Mouse (Mus musculus) myocyte (in vitro differentiated cells): ENCODE data around the gene Pigp. TPM values are rescaled to one million over a fixed set of nuclear protein-coding genes. Genes with fewer than 3 reads are reported as not detected.

Experiments used
- H3K27me3 ChIP-seq: one replicate; pipeline ENCODE4 v1.6.1; 2011; ENCODE audit not compliant: control insufficient read depth, insufficient read depth, insufficient read length
- H3K36me3 ChIP-seq: one replicate; pipeline ENCODE4 v1.6.1; 2011; ENCODE audit not compliant: control insufficient read depth, insufficient read depth
- H3K4me2 ChIP-seq: one replicate; pipeline ENCODE4 v1.6.1; 2011; ENCODE audit warnings: low read depth, control low read depth
- H3K4me3 ChIP-seq: one replicate; pipeline ENCODE4 v1.5.1; 2011; ENCODE audit warnings: mild to moderate bottlenecking, control low read depth, moderate library complexity
- H3K79me2 ChIP-seq: one replicate; pipeline ENCODE4 v1.6.1; 2011; ENCODE audit not compliant: control insufficient read depth, insufficient read depth
- H3ac ChIP-seq: one replicate; pipeline ENCODE4 v1.6.1; 2011; ENCODE audit not compliant: control insufficient read depth, insufficient read length
- CEBPB ChIP-seq: IDR thresholded peaks from 2 replicates; pipeline ENCODE4 v1.6.1; 2011; ENCODE audit warnings: mild to moderate bottlenecking, moderate library complexity; ENCODE audit not compliant: poor library complexity, insufficient read depth, severe bottlenecking
- E2F4 ChIP-seq: IDR thresholded peaks from one replicate; pipeline ENCODE4 v1.6.1; 2011; ENCODE audit warnings: mild to moderate bottlenecking, control low read depth, moderate library complexity; ENCODE audit not compliant: insufficient read depth
- MAX ChIP-seq: IDR thresholded peaks from one replicate; pipeline ENCODE4 v1.6.1; 2011; ENCODE audit warnings: low read depth, mild to moderate bottlenecking, control low read depth
- MYOD1 ChIP-seq, 3 experiments: IDR thresholded peaks; one replicate each; pipeline ENCODE4 v1.6.1; 2011; ENCODE audit warnings: control low read depth in 2 of 3, low read depth in 2 of 3, mild to moderate bottlenecking in 2 of 3, moderate library complexity in 1 of 3; ENCODE audit not compliant: insufficient read length in 2 of 3, control insufficient read depth in 1 of 3
- MYOG ChIP-seq, 3 experiments: IDR thresholded peaks; one replicate each; pipeline ENCODE4 v1.6.1; 2011; ENCODE audit warnings: control low read depth in 2 of 3, low read depth in 2 of 3, mild to moderate bottlenecking in 2 of 3; ENCODE audit not compliant: insufficient read length in 2 of 3, control insufficient read depth in 1 of 3, insufficient read depth in 1 of 3
- POLR2A ChIP-seq: IDR thresholded peaks from one replicate; pipeline ENCODE4 v1.6.1; 2011; ENCODE audit warnings: low read depth, mild to moderate bottlenecking, control low read depth, moderate library complexity; ENCODE audit not compliant: insufficient read length
- POLR2AphosphoS2 ChIP-seq: IDR thresholded peaks from one replicate; pipeline ENCODE4 v1.6.1; 2011; ENCODE audit warnings: low read depth, control low read depth; ENCODE audit not compliant: insufficient read length
- REST ChIP-seq: IDR thresholded peaks from one replicate; pipeline ENCODE4 v1.6.1; 2011; ENCODE audit warnings: mild to moderate bottlenecking, control low read depth, moderate library complexity; ENCODE audit not compliant: insufficient read depth, insufficient read length
- SRF ChIP-seq: IDR thresholded peaks from one replicate; pipeline ENCODE4 v1.6.1; 2011; ENCODE audit warnings: low read depth; ENCODE audit not compliant: control insufficient read depth, insufficient read length
- TCF12 ChIP-seq: IDR thresholded peaks from one replicate; pipeline ENCODE4 v1.6.1; 2011; ENCODE audit warnings: mild to moderate bottlenecking, control low read depth; ENCODE audit not compliant: poor library complexity, insufficient read depth, severe bottlenecking
- TCF3 ChIP-seq: IDR thresholded peaks from one replicate; pipeline ENCODE4 v1.6.1; 2011; ENCODE audit warnings: low read depth, control low read depth; ENCODE audit not compliant: insufficient read length
- USF1 ChIP-seq: IDR thresholded peaks from one replicate; pipeline ENCODE4 v1.6.1; 2011; ENCODE audit warnings: low read depth, mild to moderate bottlenecking, control low read depth, moderate library complexity
- polyA plus RNA-seq: library from polyadenylated mRNA; unstranded; fragments of >200 nt; fragmentation: generic; extraction: Trizol; gene quantifications from one replicate; pipeline ENCODE4 v1.2.1, GENCODE M21; 2012; ENCODE audit warnings: missing spikeins

Pigp gene
- polyA plus RNA-seq, 1 experiment, result 63.2 TPM

GRCm38 (mm10) chr16:94323681-94324080 lies 48.0 kb downstream of the Pigp start:
- no peak for TF ChIP-seq SRF
- TF ChIP-seq MAX, result no peak
- no peak for TF ChIP-seq POLR2AphosphoS2
- no peak for TF ChIP-seq TCF12
- no peak for TF ChIP-seq USF1
- no peak for TF ChIP-seq MYOG (IDR thresholded peaks at IDR 0.05; ENCODE audit: control insufficient read depth in 1 of 3, insufficient read depth in 1 of 3, insufficient read length in 2 of 3, low read depth in 2 of 3)
- no peak for TF ChIP-seq POLR2A
- TF ChIP-seq E2F4, result no peak
- TF ChIP-seq TCF3, result no peak
- TF ChIP-seq CEBPB, result no peak
- no peak for TF ChIP-seq MYOD1 (IDR thresholded peaks at IDR 0.05; ENCODE audit: control insufficient read depth in 1 of 3, insufficient read length in 2 of 3, low read depth in 2 of 3)
- TF ChIP-seq REST, result no peak
- H3K36me3 ChIP-seq, result no peaks in the 10 kb centered on the region
- H3ac ChIP-seq, result no peak overlapping the region
- peaks cover 7% of the 10 kb centered on the region for H3K27me3 ChIP-seq
- H3K79me2 ChIP-seq, result no peaks in the 10 kb centered on the region
- H3K4me3 ChIP-seq, result no peak overlapping the region
- no peak overlapping the region for H3K4me2 ChIP-seq

GRCm38 (mm10) chr16:94320223-94320622 lies 51.4 kb downstream of the Pigp start:
- no peak overlapping the region for H3K4me2 ChIP-seq
- no peak overlapping the region for H3ac ChIP-seq
- no peaks in the 10 kb centered on the region for H3K36me3 ChIP-seq
- TF ChIP-seq CEBPB (no peak), E2F4 (no peak), MYOG (IDR thresholded peaks at IDR 0.05; ENCODE audit: control insufficient read depth in 1 of 3, insufficient read depth in 1 of 3, insufficient read length in 2 of 3, low read depth in 2 of 3) (no peak), POLR2A (no peak), USF1 (no peak), POLR2AphosphoS2 (no peak), TCF12 (no peak), MYOD1 (IDR thresholded peaks at IDR 0.05; ENCODE audit: control insufficient read depth in 1 of 3, insufficient read length in 2 of 3, low read depth in 2 of 3) (no peak), MAX (no peak), SRF (no peak), REST (no peak), TCF3 (no peak)
- H3K79me2 ChIP-seq, result no peaks in the 10 kb centered on the region
- H3K27me3 ChIP-seq, result no peaks in the 10 kb centered on the region
- no peak overlapping the region for H3K4me3 ChIP-seq

GRCm38 (mm10) chr16:94317752-94318151 lies 53.9 kb downstream of the Pigp start:
- TF ChIP-seq MYOD1 (IDR thresholded peaks at IDR 0.05; ENCODE audit: control insufficient read depth in 1 of 3, insufficient read length in 2 of 3, low read depth in 2 of 3) (peak in 1 of 3 experiments; percentile 16), TCF12 (no peak), CEBPB (no peak)
- no peaks in the 10 kb centered on the region for H3K36me3 ChIP-seq
- no peaks in the 10 kb centered on the region for H3K27me3 ChIP-seq
- no peak overlapping the region for H3K4me3 ChIP-seq
- no peak overlapping the region for H3K4me2 ChIP-seq
- no peaks in the 10 kb centered on the region for H3K79me2 ChIP-seq
- H3ac ChIP-seq, result no peak overlapping the region

GRCm38 (mm10) chr16:94315215-94315614 lies 56.4 kb downstream of the Pigp start:
- H3ac ChIP-seq, result no peak overlapping the region
- TF ChIP-seq POLR2A, result no peak
- TF ChIP-seq CEBPB, result no peak
- TF ChIP-seq MYOD1 (IDR thresholded peaks at IDR 0.05; ENCODE audit: control insufficient read depth in 1 of 3, insufficient read length in 2 of 3, low read depth in 2 of 3), result no peak
- TF ChIP-seq REST, result no peak
- no peak for TF ChIP-seq USF1
- no peak for TF ChIP-seq TCF3
- no peak for TF ChIP-seq SRF
- no peak for TF ChIP-seq MYOG (IDR thresholded peaks at IDR 0.05; ENCODE audit: control insufficient read depth in 1 of 3, insufficient read depth in 1 of 3, insufficient read length in 2 of 3, low read depth in 2 of 3)
- TF ChIP-seq POLR2AphosphoS2, result no peak
- H3K4me3 ChIP-seq, result no peak overlapping the region
- H3K27me3 ChIP-seq, result no peaks in the 10 kb centered on the region
- H3K79me2 ChIP-seq, result no peaks in the 10 kb centered on the region
- H3K36me3 ChIP-seq, result no peaks in the 10 kb centered on the region
- no peak overlapping the region for H3K4me2 ChIP-seq

- no peak overlapping the region for H3ac ChIP-seq
- H3K4me2 ChIP-seq, result no peak overlapping the region
- H3K36me3 ChIP-seq, result no peaks in the 10 kb centered on the region
- H3K27me3 ChIP-seq, result no peaks in the 10 kb centered on the region
- TF ChIP-seq CEBPB (no peak), MAX (no peak), E2F4 (no peak), POLR2AphosphoS2 (no peak), TCF12 (no peak)
- H3K4me3 ChIP-seq, result no peak overlapping the region
- H3K79me2 ChIP-seq, result no peaks in the 10 kb centered on the region
Measured at GRCm38 (mm10) chr16:94314626-94315025, 57.0 kb downstream of the Pigp start.
